8 mouse cellular contexts compared by ENCODE assay signal in the genomic region with DNA sequence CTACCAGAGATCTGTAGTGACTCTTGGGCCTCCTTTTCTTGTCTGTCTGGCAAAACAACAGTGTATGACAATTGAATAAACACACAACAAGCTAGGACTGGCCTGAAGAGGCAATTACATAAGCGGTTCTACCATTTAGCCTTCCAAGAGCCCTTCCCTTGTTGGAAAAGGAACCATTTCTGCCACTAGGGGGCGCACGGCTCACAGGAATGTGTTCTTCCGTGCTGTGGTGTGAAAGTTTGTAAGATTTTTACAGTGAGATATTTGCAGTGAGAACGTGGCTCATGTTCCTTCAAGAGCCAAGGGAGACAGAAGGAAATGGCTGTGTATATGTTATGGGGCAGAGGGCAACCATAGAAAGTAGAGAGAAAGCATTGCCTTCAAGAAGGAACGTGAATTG. TPM values are rescaled to one million over a fixed set of nuclear protein-coding genes. Genes with fewer than 3 reads are reported as not detected.
DNase-seq lines count a peak whose midpoint lies in the region; ATAC-seq and TF ChIP-seq lines count a peak whose summit lies in the region.
"Had no signal": no experiment of that assay in that cellular context is flagged by ENCODE, and none has a peak within 500 bp of the region (broad histone marks: within the 10 kb centered on the region; RNA-seq: fewer than 3 reads in every experiment).

No protein-coding gene starts in this region.

- H3K4me1 ChIP-seq in bone marrow, adult 2 months (ENCODE audit: control insufficient read depth, insufficient read depth, low read length) = no peaks in the 10 kb centered on the region; the same call in 1 of the 2 replicates
- H3K4me1 ChIP-seq in embryonic fibroblast, embryonic 13.5 days (ENCODE audit: control insufficient read depth, insufficient read depth, low read length) = no peaks in the 10 kb centered on the region
- peaks cover 73% of the 10 kb centered on the region for H3K4me1 ChIP-seq in megakaryocyte, embryonic 14.5 days

- TF ChIP-seq CTCF in bone marrow, adult 2 months (IDR thresholded peaks at IDR 0.05; ENCODE audit: control insufficient read depth, insufficient read depth, low read length) = peak; percentile 94
- TF ChIP-seq CTCF in embryonic fibroblast, embryonic 13.5 days (IDR thresholded peaks at IDR 0.05; ENCODE audit: borderline replicate concordance, insufficient read depth, low read length) = peak; percentile 79

- no peaks in the 10 kb centered on the region for H3K9me3 ChIP-seq in megakaryocyte, embryonic 14.5 days

- H3K4me3 ChIP-seq in bone marrow, adult 2 months (replicated peaks; ENCODE audit: control insufficient read depth, low read depth, low read length) = no peak overlapping the region
- no peak overlapping the region for H3K4me3 ChIP-seq in embryonic fibroblast, embryonic 13.5 days (ENCODE audit: insufficient read depth, low read length)
- H3K4me3 ChIP-seq in megakaryocyte, embryonic 14.5 days (replicated peaks) = peak overlapping the region; percentile 20

- peaks cover 4% of the 10 kb centered on the region for H3K36me3 ChIP-seq in megakaryocyte, embryonic 14.5 days (replicated peaks; ENCODE audit: low read length)

- no peak overlapping the region for H3K27ac ChIP-seq in bone marrow, adult 2 months (ENCODE audit: control insufficient read depth, insufficient read depth, low read depth, low read length, poor library complexity)
- no peak overlapping the region for H3K27ac ChIP-seq in embryonic fibroblast, embryonic 13.5 days (ENCODE audit: insufficient read depth, low read length)

- TF ChIP-seq POLR2A in bone marrow, adult 2 months (IDR thresholded peaks at IDR 0.05; ENCODE audit: borderline replicate concordance, control insufficient read depth, low read depth, low read length) = no peak
- no peak for TF ChIP-seq POLR2A in embryonic fibroblast, embryonic 13.5 days (IDR thresholded peaks at IDR 0.05; ENCODE audit: low read depth, low read length)

- DNase-seq in MN1 (ENCODE audit: low spot score) = peak; percentile 76
- peak; percentile 96 to 100 for DNase-seq in layer of hippocampus, postnatal 25 days (ENCODE audit: extremely low spot score in 1 of 2, low spot score in 1 of 2)
- DNase-seq in spleen, postnatal 10 days (ENCODE audit: low spot score in 2 of 2) = peak; percentile 81 to 93

- H3K27me3 ChIP-seq in megakaryocyte, embryonic 14.5 days (replicated peaks) = peaks cover 16% of the 10 kb centered on the region

- ATAC-seq in hematopoietic stem cell, adult 5-6 weeks (replicated peaks in 1 of 2; ENCODE audit: insufficient read depth in 1 of 2, low FRiP score in 2 of 2, low TSS enrichment in 1 of 2, low read depth in 1 of 2, poor library complexity in 2 of 2, severe bottlenecking in 2 of 2) = peak; percentile 83; a peak in 3 of 4 replicates

- 7% methylated on average over 6 of the region's 6 CpGs for WGBS in bone marrow, adult 2 months

RNA-seq across cellular contexts. Expression of a gene that starts 17.7 kb away (rescaled TPM):
- not detected in 2 replicates for polyA plus RNA-seq in bone marrow, adult 2 months (2011; ENCODE audit: insufficient read depth, insufficient read length, low replicate concordance, missing spikeins)
- polyA plus RNA-seq in embryonic fibroblast, embryonic 13.5 days (2011; ENCODE audit: insufficient read length, low read depth, missing spikeins) = not detected in 2 replicates
- total RNA-seq in hematopoietic stem cell, adult 5-6 weeks (2017) = 0.31 TPM in 1 of 2 replicates, not detected in the other
- not detected for total RNA-seq in layer of hippocampus, postnatal 25 days (2021)
- polyA plus RNA-seq in megakaryocyte, embryonic 14.5 days (2012; ENCODE audit: insufficient read depth, low replicate concordance) = not detected in 2 replicates
- polyA plus RNA-seq: neural tube, embryonic 14.5 days had no signal

RNA-seq across cellular contexts. Expression of a gene that starts 39.8 kb away (rescaled TPM):
- polyA plus RNA-seq in bone marrow, adult 2 months (2011; ENCODE audit: insufficient read depth, insufficient read length, low replicate concordance, missing spikeins) = not detected in 2 replicates
- polyA plus RNA-seq in embryonic fibroblast, embryonic 13.5 days (2011; ENCODE audit: insufficient read length, low read depth, missing spikeins) = not detected in 2 replicates
- 1.3 and 3.6 TPM in 2 replicates for total RNA-seq in hematopoietic stem cell, adult 5-6 weeks (2017)
- under 1 TPM; 0.47 to 0.56 TPM for total RNA-seq in layer of hippocampus, postnatal 25 days (2021)
- polyA plus RNA-seq in megakaryocyte, embryonic 14.5 days (2012; ENCODE audit: insufficient read depth, low replicate concordance) = 0.13 TPM in 1 of 2 replicates, not detected in the other
- polyA plus RNA-seq: neural tube, embryonic 14.5 days had no signal

RNA-seq across cellular contexts. Expression of a gene that starts 47.4 kb away (rescaled TPM):
- 16.0 and 32.8 TPM in 2 replicates for polyA plus RNA-seq in bone marrow, adult 2 months (2011; ENCODE audit: insufficient read depth, insufficient read length, low replicate concordance, missing spikeins)
- polyA plus RNA-seq in embryonic fibroblast, embryonic 13.5 days (2011; ENCODE audit: insufficient read length, low read depth, missing spikeins) = 0.65 TPM in 1 of 2 replicates, not detected in the other
- 8.0 and 18.6 TPM in 2 replicates for total RNA-seq in hematopoietic stem cell, adult 5-6 weeks (2017)
- 1 to 10 TPM; 2.6 to 2.7 TPM for total RNA-seq in layer of hippocampus, postnatal 25 days (2021)
- polyA plus RNA-seq in megakaryocyte, embryonic 14.5 days (2012; ENCODE audit: insufficient read depth, low replicate concordance) = 4.8 and 7.7 TPM in 2 replicates
